In the genomic region with DNA sequence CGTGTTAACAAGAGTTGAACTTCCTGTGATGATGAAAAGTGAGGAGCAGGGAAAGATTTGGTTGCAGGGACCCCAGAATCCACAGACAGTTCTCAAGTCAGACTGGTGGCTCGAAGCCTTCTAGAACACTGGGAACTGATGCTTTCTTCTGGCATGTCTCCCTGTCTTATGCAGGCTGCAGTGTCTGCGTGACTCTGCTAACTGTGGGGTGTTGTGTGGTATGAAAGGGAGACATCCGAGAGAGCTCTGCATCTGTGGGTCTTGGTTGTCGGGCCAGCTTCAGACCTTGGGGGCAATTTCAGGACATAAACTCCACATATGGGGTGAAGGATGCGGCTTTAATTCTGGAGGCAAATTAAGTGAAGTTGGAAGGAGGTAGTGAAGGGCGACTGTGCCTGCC, we compare ENCODE assay signal across 8 mouse cellular contexts. TPM values are rescaled to one million over a fixed set of nuclear protein-coding genes. Genes with fewer than 3 reads are reported as not detected.
DNase-seq lines count a peak whose midpoint lies in the region; ATAC-seq lines count a peak whose summit lies in the region.

No protein-coding gene starts in this region.

- no peaks in the 10 kb centered on the region for H3K27me3 ChIP-seq in erythroblast, embryonic 14.5 days (ENCODE audit: control insufficient read depth)
- H3K27me3 ChIP-seq in limb, embryonic 13.5 days: no peaks in the 10 kb centered on the region
- no peaks in the 10 kb centered on the region for H3K27me3 ChIP-seq in stomach, embryonic 15.5 days (replicated peaks)

- ATAC-seq in erythroblast, adult 5-6 weeks (replicated peaks; ENCODE audit: low FRiP score, poor library complexity, severe bottlenecking): no peak
- ATAC-seq in limb, embryonic 13.5 days (ENCODE audit: low FRiP score, low read depth): no peak
- ATAC-seq in stomach, embryonic 15.5 days (ENCODE audit: insufficient read depth, low FRiP score, low read depth): no peak
- no peak for ATAC-seq in cerebellum, adult (ENCODE audit: insufficient number of reproducible peaks, low FRiP score, low TSS enrichment)

- DNase-seq in right cerebral cortex, adult 2 months (ENCODE audit: low spot score in 2 of 2): peak; percentile 31 to 40
- DNase-seq in right cerebral cortex, postnatal 10 days (ENCODE audit: low spot score in 2 of 2): no peak
- DNase-seq in embryo, embryonic 9.5 days (ENCODE audit: extremely low spot score): no peak

- H3K9ac ChIP-seq in limb, embryonic 13.5 days: peak overlapping the region; percentile 96
- H3K9ac ChIP-seq in stomach, embryonic 15.5 days: no peak overlapping the region

- H3K9me3 ChIP-seq in erythroblast, embryonic 14.5 days (ENCODE audit: control insufficient read depth, low read length): no peaks in the 10 kb centered on the region
- H3K9me3 ChIP-seq in limb, embryonic 13.5 days: no peaks in the 10 kb centered on the region
- H3K9me3 ChIP-seq in stomach, embryonic 15.5 days: no peaks in the 10 kb centered on the region

- peak overlapping the region; percentile 96 for H3K4me2 ChIP-seq in limb, embryonic 13.5 days (replicated peaks)
- peak overlapping the region; percentile 79 for H3K4me2 ChIP-seq in stomach, embryonic 15.5 days

- H3K36me3 ChIP-seq in erythroblast, embryonic 14.5 days (ENCODE audit: control insufficient read depth): peaks cover 66% of the 10 kb centered on the region
- H3K36me3 ChIP-seq in limb, embryonic 13.5 days: peaks cover 42% of the 10 kb centered on the region
- H3K36me3 ChIP-seq in stomach, embryonic 15.5 days: peaks cover 20% of the 10 kb centered on the region

- WGBS in limb, embryonic 13.5 days: 47% methylated on average over 7 of the region's 7 CpGs
- WGBS in stomach, embryonic 15.5 days: 54% methylated on average over 7 of the region's 7 CpGs

- peaks cover 58% of the 10 kb centered on the region for H3K4me1 ChIP-seq in erythroblast, embryonic 14.5 days (ENCODE audit: control insufficient read depth)
- H3K4me1 ChIP-seq in limb, embryonic 13.5 days: peaks cover 50% of the 10 kb centered on the region
- peaks cover 44% of the 10 kb centered on the region for H3K4me1 ChIP-seq in stomach, embryonic 15.5 days

- H3K4me3 ChIP-seq in erythroblast, embryonic 14.5 days (replicated peaks): peak overlapping the region; percentile 93
- peak overlapping the region; percentile 82 for H3K4me3 ChIP-seq in limb, embryonic 13.5 days
- peak overlapping the region; percentile 63 for H3K4me3 ChIP-seq in stomach, embryonic 15.5 days (replicated peaks)

- peak overlapping the region; percentile 94; the same call in 1 of the 2 replicates for H3K27ac ChIP-seq in limb, embryonic 13.5 days
- H3K27ac ChIP-seq in stomach, embryonic 15.5 days: 0 out of 2 replicates have a peak overlapping the region, but pooled peaks have one; percentile 7

RNA-seq across cellular contexts. Expression of a gene that starts 1.1 kb away (rescaled TPM):
- polyA plus RNA-seq in erythroblast, embryonic 14.5 days (2012): 1.3 and 1.5 TPM in 2 replicates
- 3.1 and 6.9 TPM in 2 replicates for total RNA-seq in erythroblast, adult 5-6 weeks (2015; ENCODE audit: low replicate concordance)
- 2.2 and 10.9 TPM in 2 replicates for total RNA-seq in erythroblast, adult 5-6 weeks (2017; ENCODE audit: low replicate concordance)
- polyA plus RNA-seq in limb, embryonic 13.5 days (2015; fragmentation: Nextera tagmentation; extraction: Ambion mirVana): 31.5 and 33.1 TPM in 2 replicates
- 8.2 and 9.0 TPM in 2 replicates for polyA plus RNA-seq in stomach, embryonic 15.5 days (2015; fragmentation: Nextera tagmentation; extraction: Ambion mirVana)

RNA-seq across cellular contexts. Expression of a gene that starts 14.4 kb away (rescaled TPM):
- polyA plus RNA-seq in erythroblast, embryonic 14.5 days (2012): 0.78 and 1.8 TPM in 2 replicates
- 4.8 and 6.7 TPM in 2 replicates for total RNA-seq in erythroblast, adult 5-6 weeks (2015; ENCODE audit: low replicate concordance)
- 10.5 and 11.8 TPM in 2 replicates for total RNA-seq in erythroblast, adult 5-6 weeks (2017; ENCODE audit: low replicate concordance)
- polyA plus RNA-seq in limb, embryonic 13.5 days (2015; fragmentation: Nextera tagmentation; extraction: Ambion mirVana): 65.6 and 67.1 TPM in 2 replicates
- polyA plus RNA-seq in stomach, embryonic 15.5 days (2015; fragmentation: Nextera tagmentation; extraction: Ambion mirVana): 55.6 and 60.1 TPM in 2 replicates

RNA-seq across cellular contexts. Expression of a gene that starts 20.1 kb away (rescaled TPM):
- polyA plus RNA-seq in erythroblast, embryonic 14.5 days (2012): 525 and 659 TPM in 2 replicates
- total RNA-seq in erythroblast, adult 5-6 weeks (2015; ENCODE audit: low replicate concordance): 912 and 913 TPM in 2 replicates
- 174 and 278 TPM in 2 replicates for total RNA-seq in erythroblast, adult 5-6 weeks (2017; ENCODE audit: low replicate concordance)
- 1,893 and 1,983 TPM in 2 replicates for polyA plus RNA-seq in limb, embryonic 13.5 days (2015; fragmentation: Nextera tagmentation; extraction: Ambion mirVana)
- 1,509 and 1,865 TPM in 2 replicates for polyA plus RNA-seq in stomach, embryonic 15.5 days (2015; fragmentation: Nextera tagmentation; extraction: Ambion mirVana)

RNA-seq across cellular contexts. Expression of a gene that starts 45.4 kb away (rescaled TPM):
- 78.5 and 98.6 TPM in 2 replicates for polyA plus RNA-seq in erythroblast, embryonic 14.5 days (2012)
- 139 and 148 TPM in 2 replicates for total RNA-seq in erythroblast, adult 5-6 weeks (2015; ENCODE audit: low replicate concordance)
- 137 and 246 TPM in 2 replicates for total RNA-seq in erythroblast, adult 5-6 weeks (2017; ENCODE audit: low replicate concordance)
- 146 and 148 TPM in 2 replicates for polyA plus RNA-seq in limb, embryonic 13.5 days (2015; fragmentation: Nextera tagmentation; extraction: Ambion mirVana)
- polyA plus RNA-seq in stomach, embryonic 15.5 days (2015; fragmentation: Nextera tagmentation; extraction: Ambion mirVana): 107 and 108 TPM in 2 replicates

RNA-seq across cellular contexts. Expression of a gene that starts 45.5 kb away (rescaled TPM):
- polyA plus RNA-seq in erythroblast, embryonic 14.5 days (2012): 18.9 and 22.8 TPM in 2 replicates
- total RNA-seq in erythroblast, adult 5-6 weeks (2015; ENCODE audit: low replicate concordance): 40.1 and 54.4 TPM in 2 replicates
- total RNA-seq in erythroblast, adult 5-6 weeks (2017; ENCODE audit: low replicate concordance): 16.4 and 29.8 TPM in 2 replicates
- 212 and 213 TPM in 2 replicates for polyA plus RNA-seq in limb, embryonic 13.5 days (2015; fragmentation: Nextera tagmentation; extraction: Ambion mirVana)
- 231 and 236 TPM in 2 replicates for polyA plus RNA-seq in stomach, embryonic 15.5 days (2015; fragmentation: Nextera tagmentation; extraction: Ambion mirVana)

Comparison
In these comparisons a context has a peak if more than half of its experiments do, and no peak if none do; other contexts are left out.
1. DNase-seq: peak in right cerebral cortex, adult 2 months (2 of 2); none in right cerebral cortex, postnatal 10 days (0 of 2) and embryo, embryonic 9.5 days (single experiment).
2. RNA of a gene that starts 14.4 kb away (polyA plus RNA-seq): 65.6 to 67.1 TPM in limb, embryonic 13.5 days and 55.6 to 60.1 TPM in stomach, embryonic 15.5 days; 0.78 to 1.8 TPM in erythroblast, embryonic 14.5 days; every median in the first group is over 10 times any median in the second.
3. Peak in every context shown above with its lines, with median percentiles within 50 percentile points of each other: H3K4me3 ChIP-seq.